Mouse (Mus musculus): ENCODE data around the gene Slc35e2.

DNA sequence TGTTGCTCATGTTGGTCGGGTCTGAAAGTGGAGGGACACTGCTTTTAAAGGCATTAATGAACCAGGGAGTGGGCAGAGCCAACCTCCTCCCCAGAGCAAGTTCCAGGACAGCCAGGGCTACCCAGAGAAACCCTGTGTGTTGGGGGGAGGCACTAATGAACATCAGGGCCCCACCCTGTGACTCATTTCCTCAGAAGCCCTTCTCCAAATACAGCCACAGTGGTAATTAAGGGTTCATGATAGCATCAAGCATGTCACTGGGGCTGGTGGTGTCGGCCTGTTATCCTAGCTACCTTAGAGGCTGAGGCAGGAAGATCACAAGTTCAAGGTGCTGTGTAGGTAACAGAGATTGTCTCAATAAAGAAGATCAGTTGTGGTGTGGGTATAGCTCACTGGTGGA lies 29.8 kb upstream of the Slc35e2 start:
- TF ChIP-seq CTCF (IDR thresholded peaks at IDR 0.05; ENCODE audit: low read depth) (no peak), EP300 (IDR thresholded peaks at IDR 0.05; ENCODE audit: low read depth) (no peak)

Measured in liver, postnatal 0 days (tissue).